Mouse (Mus musculus) inflammation-experienced regulatory T-cells, adult 6 months (primary cell): ENCODE results near the gene Zfp574. TPM values are rescaled to one million over a fixed set of nuclear protein-coding genes. Genes with fewer than 3 reads are reported as not detected.
A peak's percentile ranks its signal among the peaks of the same experiment; 100 is the strongest.
"Not testable (repeated sequence)": the region's sequence is repeated elsewhere in the genome, so short reads cannot be mapped to it uniquely, and the experiment has no call there.

ENCODE experiments used
- ATAC-seq: one replicate; pipeline ENCODE4 v1.8.0; 2017
- polyA plus RNA-seq, 3 experiments: library from polyadenylated mRNA; unstranded; fragments of 100-300 nt; shearing (Covaris generic); gene quantifications; one replicate each; pipeline ENCODE4 v1.2.1; 2017

Zfp574 gene
- polyA plus RNA-seq: 10 to 100 TPM in 2 of 3 experiments, 1 to 10 TPM in 1; 8.9 to 11.3 (median 11.3) TPM

- ATAC-seq: no peak
Measured at GRCm38 (mm10) chr7:25071979-25072715, at the start of gene Zfp574, which contains the start of gene Grik5. TSS of gene Zfp574 (plus strand) at chr7:25072567. TSS of gene Grik5 (minus strand) at chr7:25072346.

- no peak for ATAC-seq
Measured at GRCm38 (mm10) chr7:25025855-25026439, 46.4 kb upstream of the Zfp574 start.

GRCm38 (mm10) chr7:25026452-25026851 lies 45.9 kb upstream of the Zfp574 start:
- no peak for ATAC-seq

DNA sequence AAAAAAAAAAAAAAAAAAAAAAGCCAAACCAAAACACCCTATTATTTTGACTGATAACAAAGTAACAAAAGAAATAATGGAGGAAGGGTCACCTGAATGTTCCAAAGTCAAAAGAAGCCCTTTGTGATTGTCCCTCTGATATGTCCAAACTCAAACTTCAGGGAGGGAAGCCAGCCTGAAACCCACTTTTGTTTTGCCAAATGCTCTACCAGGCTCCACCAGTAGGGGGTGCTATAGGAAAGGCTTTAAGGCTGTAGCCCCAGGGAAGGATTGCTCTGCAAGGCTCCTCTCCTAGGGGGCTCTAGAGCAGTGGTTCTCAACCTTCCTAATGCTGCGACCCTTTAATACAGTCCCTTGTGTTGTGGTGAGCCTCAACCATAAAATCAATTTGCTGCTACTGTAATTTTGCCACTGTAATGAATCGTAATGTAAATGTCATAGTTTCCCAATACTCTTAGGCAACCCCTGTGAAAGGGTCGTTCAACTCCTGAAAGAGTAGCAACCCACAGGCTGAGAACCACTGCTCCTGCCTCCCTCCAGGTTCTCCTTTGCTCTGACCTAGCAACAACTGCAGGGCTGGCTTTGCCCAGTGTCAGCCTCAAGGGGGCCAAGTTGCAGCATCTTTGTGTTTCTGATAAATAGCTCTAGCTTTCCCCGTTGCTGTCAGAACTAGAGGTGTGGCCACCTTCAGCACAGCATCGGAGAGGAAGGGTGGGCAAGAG lies 42.2 kb upstream of the Zfp574 start:
- ATAC-seq: peak; percentile 48

DNA sequence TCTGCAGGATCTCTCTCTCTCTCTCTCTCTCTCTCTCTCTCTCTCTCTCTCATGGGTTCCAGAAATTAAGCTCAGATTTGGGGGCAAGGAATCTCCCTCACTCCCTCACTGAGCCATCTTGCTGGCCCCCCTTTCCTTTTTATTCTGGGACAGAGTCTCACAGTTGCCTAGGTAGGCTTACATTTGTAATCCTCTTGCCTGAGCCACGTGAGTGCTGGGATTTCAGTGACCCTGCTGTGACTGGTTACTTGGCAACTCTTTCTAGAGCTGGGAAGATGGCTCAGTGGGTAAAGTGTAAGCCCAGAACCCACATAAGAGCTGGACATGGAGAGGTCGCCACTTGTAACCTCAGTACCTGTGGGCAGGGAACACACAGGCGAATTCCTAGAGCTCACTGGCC lies 40.8 kb upstream of the Zfp574 start:
- no peak for ATAC-seq

GRCm38 (mm10) chr7:25034796-25035195 lies 37.6 kb upstream of the Zfp574 start:
- ATAC-seq: no peak

DNA sequence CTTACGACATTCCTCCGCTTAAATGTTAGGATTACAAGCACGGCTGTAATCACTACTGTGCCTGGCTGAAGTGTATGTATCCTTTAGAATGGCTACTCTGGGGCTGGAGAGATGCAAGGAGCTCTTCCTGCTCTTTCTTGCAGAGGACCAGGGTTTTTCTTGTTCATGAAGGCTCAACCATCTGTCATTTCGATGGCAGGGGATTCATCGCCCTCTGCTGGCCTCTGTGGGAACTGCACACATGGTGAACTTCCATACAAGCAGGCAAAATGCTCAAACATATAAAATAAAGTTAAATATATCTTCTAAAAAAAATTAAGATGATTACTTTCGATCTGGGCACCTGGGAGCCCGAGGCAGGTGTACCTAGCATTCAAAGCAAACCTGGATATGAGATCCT lies 36.5 kb upstream of the Zfp574 start:
- no peak for ATAC-seq

GRCm38 (mm10) chr7:25041921-25042320 lies 30.4 kb upstream of the Zfp574 start:
- ATAC-seq: no peak

DNA sequence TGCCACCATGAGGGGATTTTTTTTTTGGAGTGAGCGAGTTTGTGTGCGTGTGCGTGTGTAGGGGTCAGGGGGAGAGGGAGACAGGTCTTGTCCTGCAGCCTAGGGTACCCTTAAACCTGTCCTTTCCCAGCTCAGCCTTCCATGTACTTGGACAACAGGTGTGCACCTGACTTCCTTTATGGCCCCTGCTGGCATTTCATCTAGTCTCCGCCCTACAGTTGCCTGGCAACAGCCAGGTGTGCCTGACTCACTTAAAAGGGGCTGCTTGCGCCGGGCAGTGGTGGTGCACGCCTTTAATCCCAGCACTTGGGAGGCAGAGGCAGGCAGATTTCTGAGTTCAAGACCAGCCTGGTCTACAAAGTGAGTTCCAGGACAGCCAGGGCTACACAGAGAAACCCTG lies 27.8 kb upstream of the Zfp574 start:
- not testable (repeated sequence) for ATAC-seq

- no peak for ATAC-seq
Measured at GRCm38 (mm10) chr7:25047363-25047762, 25.0 kb upstream of the Zfp574 start.

DNA sequence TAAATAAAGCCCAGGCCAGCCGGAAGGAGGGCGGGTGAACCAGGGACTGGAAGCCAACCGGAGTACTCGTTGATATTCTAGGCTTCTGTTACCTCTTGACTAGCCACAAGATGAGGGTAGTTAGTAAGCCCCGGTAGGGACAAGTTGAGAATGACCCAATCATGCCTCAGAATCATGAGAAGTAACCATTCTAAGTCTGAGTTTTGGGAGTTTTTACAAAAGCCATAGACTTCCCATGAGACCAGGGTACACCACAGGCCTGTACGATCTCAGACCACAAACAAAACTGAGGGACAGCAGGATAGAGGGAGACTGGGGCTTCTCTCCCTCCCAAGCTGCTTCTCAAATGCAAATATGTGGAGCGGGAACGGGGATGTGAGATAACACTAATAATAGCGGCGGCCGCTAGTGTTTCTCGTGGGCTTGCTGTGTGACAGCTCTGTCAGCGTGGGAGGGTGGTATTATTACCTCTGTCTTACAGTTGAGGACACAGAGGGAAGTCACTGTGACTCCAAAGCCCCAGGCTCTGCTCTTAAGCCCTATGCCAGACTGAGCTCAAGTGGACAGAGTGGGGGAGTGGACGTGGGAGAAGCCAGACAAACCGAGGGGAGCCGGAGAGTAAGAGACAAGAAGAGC lies 23.0 kb upstream of the Zfp574 start:
- no peak for ATAC-seq

DNA sequence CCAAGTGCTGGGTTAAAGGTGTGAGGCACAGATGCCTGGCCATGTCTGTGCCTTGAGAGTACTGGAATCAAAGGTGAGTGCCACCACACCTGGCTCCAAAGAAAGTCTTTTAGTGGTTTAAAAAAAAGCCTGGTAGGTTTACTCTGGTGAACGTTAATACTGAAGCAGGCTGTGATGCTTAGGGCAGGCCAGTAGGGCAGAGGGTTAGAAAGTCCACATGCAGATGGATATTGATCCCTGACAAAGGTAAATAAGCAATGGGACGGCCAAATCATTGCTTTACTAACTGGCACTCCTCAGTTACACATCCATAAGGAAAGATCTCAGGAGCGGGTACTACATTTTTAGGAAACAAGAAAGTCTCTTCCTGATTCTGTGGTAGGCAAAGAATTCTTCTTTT lies 19.8 kb upstream of the Zfp574 start:
- ATAC-seq: no peak

DNA sequence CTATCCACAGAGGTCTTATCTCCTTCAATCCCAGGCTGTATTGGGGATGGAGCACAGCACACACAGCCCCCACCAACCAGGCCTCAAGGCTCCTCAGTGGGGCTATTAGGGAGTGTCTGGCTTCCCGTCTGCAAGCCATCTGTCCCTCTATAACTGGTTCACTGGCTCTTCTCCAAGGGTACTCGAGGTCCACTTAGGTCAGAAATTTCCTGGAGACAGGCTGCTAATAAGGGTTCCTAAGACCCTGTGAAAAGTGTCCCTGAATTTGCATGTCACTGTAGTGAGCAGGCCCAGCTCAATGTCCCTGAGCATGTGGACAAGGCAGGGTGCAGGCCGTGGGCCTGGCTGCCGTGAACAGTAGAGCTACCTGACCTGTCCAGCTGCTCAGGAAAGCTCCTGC lies 15.4 kb upstream of the Zfp574 start:
- ATAC-seq: no peak

DNA sequence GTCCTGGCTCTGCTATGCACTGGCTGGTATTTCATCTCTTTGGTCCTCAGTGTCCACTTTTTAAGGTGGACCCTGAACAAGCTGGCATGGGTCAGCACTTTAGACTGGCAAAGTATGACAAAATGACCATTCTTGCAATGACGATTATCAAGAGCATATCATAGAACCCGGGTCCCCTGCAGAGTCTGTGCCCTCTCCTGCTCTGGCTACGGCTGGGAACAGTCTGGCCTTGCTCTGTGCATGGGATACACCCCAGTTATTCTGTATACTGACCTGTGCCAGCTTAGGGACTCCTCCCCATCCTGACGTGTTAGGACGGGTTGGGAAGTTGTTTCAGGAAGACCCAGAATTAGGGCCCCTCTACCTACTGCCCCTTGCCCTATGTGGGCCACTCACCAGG lies 14.5 kb upstream of the Zfp574 start:
- no peak for ATAC-seq

- ATAC-seq: no peak
Measured at GRCm38 (mm10) chr7:25058394-25058793, 14.0 kb upstream of the Zfp574 start.

GRCm38 (mm10) chr7:25058836-25059235 lies 13.5 kb upstream of the Zfp574 start:
- no peak for ATAC-seq

DNA sequence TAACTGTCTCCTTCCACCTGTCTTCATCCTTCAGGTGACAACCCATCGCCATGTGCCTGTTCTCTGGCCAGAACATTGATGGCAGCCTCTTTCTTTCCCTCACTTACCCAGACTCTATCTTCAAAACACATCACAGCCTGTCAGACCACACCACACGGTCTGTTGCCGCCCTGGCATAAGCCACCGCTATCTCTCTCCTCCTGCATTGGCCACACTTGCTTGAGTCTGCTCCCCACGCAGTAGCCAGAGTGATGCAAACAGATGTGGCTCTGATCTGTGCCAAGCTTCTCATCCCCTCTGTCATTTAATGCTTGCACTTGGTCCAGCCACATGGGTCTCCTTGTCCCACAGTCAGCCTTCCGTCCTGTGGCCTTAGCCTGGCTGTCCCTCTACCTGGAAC lies 9.0 kb upstream of the Zfp574 start:
- no peak for ATAC-seq

DNA sequence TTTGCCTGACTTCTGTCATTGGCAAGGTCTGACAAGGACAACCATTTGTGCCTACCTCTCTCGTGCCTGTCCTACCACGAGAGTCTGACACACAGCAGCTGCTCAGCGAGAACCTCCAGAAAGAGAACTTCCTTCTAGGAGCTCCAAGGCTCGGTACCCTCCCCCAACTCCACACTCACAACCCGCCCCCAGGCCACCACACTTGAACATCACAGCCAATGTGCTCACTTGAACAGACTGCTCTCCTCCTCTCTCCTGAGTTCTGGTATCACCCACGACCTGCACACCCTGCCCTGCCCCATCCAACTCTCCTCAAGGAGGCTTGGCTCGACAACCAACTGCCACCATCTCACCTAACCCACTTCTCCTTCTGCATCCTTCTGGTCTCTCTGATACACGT lies 8.5 kb upstream of the Zfp574 start:
- ATAC-seq: no peak

DNA sequence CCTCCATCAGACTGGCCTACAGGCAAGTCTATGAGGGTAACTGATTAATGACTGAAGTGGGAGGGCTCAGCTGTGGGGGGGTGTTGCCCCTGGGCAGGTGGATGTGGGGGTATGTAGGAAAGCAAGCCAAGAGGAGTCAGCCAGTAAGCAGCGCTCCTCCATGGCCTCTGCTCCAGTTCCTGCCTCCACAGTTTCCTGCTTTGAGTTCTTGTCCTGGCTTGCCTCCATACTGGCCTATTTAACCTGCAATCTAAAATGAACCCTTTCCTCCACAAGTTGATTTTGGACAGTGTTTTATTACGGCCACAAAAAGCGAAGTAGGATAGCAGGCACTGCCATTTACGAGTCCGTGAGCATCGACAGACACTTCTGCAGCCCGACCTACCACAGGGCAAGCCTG lies 5.0 kb upstream of the Zfp574 start:
- ATAC-seq: no peak

DNA sequence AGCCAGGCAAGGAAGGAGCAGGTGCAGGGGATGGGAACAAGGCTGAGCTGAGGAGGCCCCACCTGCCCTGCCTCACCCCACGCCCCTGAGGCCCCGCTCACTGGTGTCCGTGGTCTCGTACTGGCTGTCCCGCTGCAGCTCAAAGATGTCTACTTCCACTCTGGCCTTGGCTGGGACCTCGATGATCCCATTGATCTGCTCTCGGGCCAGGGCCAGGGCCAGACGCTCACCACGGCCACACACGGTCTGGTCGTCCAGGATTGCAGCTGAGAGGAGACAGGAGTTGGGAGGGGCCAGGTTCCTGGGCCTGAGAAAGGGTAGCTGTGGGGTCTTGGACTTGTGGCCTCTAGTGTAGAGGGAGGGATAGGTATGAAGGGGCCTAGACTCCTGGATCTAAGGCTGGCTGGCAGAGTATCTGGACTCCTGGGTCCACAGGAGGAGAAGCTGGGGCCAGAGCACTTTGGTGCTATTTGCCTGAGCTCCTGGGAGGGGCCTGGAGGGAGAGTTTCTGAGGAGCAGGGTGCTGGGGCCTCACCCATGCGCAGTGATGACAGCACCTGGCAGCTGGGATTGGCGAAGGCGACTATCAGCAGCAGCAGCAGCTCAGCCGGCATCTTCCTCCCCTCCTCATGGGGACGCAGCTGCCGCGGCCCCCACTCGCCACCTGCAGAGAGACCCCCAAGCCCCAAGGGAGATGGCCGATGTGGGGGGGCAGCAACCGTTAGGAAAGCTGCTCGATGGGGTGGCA lies 4.3 kb upstream of the Zfp574 start:
- ATAC-seq: no peak

- no peak for ATAC-seq
Measured at GRCm38 (mm10) chr7:25068724-25069123, 3.6 kb upstream of the Zfp574 start.

DNA sequence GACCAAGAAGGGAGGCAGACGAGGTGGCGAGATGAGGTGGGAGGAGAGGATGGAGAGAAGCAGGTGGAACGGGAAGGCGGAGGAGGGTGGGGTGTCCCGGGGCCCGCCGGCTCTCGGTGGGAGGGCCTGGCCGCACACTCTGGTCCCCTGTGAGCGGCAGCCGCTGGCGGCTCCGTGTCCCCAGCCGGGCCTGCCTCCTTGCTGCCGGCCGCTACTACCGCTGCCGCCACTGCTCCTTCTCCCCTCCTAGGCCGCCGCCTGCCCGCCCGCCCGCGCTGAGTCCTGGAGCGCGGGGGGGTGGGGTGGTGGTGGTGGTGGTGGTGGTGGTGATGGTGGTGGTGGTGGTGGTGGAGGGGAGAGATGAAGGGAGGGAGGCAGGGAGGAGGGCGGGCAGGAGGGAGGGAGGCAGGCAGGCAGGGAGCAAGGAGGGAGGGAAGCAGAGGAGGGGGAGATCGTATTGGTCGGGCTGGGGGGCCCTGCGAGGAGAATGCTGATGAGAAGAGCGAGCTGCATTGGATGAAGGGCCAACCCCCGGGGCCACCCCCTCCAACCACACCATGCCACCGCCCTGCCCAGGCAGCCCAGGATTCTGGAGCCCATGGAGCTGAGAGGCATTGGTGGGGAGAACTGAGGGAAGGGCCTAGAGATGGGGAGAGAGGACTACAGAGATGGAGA lies 486 bp downstream of the Zfp574 start:
- no peak for ATAC-seq
